Mouse (Mus musculus) G1E (cell line): ENCODE data around the gene Dctn3.

Source experiments
- CTCF ChIP-seq: IDR thresholded peaks from 2 replicates; pipeline ENCODE4 v1.5.1; 2012; ENCODE audit warnings: low read depth, low read length, inconsistent platforms, mixed read lengths
- GATA1 ChIP-seq: IDR thresholded peaks from 2 replicates; pipeline ENCODE4 v1.6.1; 2012; ENCODE audit warnings: borderline replicate concordance, low read length, inconsistent platforms, mixed read lengths
- POLR2AphosphoS5 ChIP-seq: IDR thresholded peaks from 2 replicates; pipeline ENCODE4 v1.6.1; 2012; ENCODE audit warnings: low read depth, low read length, inconsistent platforms; ENCODE audit not compliant: insufficient replicate concordance

GRCm38 (mm10) chr4:41681176-41681575 lies 41.8 kb downstream of the Dctn3 start:
- TF ChIP-seq GATA1 (no peak), CTCF (no peak), POLR2AphosphoS5 (no peak)
